Mouse (Mus musculus) spleen, postnatal 36 days (tissue): ENCODE results near the gene Pla2g6.

ENCODE experiments used
- DNase-seq, 2 experiments: peaks; one replicate each; pipeline ENCODE4 v3.0.0; 2022; ENCODE audit warnings: low spot score in 2 of 2, mixed read lengths in 1 of 2

Gene Pla2g6

DNA sequence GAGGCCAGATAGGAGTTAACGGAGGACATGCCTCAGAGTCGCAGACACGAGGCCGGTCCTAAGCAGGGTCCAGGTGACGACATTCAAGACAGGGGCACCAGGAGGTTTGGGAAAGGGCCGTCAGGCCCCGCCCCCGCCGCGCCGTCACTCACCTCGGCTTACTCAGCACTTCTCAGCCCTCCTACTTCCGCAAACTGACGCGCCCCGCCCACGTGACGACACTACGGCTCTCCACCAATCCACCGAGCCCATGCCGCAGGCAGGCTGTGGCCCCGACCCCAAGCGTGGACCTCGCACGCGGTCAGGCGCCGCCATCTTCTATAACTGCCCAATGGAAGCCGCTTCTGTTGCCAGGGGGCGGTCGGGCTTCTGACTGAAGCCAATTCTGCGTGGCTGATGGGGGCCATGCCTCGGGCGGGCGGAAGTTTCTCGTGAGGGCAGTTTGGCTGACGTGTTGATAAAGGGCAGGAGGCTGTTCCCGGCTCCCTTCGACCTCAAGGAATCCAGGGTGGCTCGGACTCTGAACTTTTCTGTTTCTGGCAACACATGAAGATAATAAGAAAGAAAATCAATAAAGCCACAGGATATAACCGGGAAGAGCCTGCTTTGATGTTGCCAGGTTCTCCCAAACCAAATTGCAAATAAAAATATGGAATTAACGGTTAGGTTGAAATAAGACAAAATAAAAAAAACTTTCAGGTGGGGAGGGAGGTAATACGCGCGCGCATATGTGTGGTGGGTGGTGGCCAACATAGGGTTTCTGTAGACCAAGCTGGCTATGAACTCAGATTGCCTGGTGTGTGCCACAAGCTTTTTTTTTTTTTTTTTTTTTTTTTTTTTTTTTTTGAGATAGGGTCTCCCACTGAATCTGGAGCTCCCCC, at the start of gene Pla2g6:
Gene Pla2g6 (minus strand): TSS at position 333 of the 881 bp plus-strand sequence.
- peak; percentile 99 for DNase-seq

DNA sequence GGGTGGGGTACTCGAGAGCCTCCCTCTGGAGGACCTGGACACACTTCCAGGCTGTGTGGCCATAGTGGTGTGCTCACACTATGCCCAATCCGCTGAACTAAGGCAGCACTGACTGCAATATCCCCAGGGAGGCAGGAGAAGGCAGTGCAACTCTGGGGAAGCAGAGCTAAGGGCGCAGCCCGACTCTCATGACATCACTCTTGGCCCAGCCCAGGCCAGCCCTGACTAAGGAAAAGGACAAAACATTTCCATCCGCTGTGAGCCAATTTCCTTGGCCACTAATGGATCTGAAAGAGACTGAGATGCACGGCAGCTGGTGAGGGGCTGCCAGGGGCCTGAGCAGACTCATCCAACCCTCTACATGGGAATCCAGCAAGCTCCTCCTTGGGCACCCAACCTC, 49.5 kb upstream of the Pla2g6 start:
- no peak for DNase-seq

DNA sequence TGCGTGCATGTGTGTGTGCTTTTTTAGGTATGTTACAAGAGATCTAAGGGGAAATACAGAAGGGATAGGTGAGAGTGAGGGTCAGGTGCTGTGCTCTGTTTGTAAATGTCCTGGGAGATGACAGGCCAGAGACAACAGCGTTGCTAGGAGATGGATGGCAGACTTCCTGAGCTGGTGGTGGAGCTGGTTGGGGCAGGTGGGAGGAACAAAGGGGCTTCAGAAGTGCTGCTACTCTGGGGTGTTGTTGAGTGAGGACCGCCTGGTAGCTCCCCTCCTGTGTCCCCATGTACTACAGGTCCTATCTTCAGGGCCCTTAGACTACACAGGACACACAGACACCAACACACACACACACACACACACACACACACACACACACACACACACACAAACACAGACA, 46.6 kb upstream of the Pla2g6 start:
- DNase-seq, result no peak

DNA sequence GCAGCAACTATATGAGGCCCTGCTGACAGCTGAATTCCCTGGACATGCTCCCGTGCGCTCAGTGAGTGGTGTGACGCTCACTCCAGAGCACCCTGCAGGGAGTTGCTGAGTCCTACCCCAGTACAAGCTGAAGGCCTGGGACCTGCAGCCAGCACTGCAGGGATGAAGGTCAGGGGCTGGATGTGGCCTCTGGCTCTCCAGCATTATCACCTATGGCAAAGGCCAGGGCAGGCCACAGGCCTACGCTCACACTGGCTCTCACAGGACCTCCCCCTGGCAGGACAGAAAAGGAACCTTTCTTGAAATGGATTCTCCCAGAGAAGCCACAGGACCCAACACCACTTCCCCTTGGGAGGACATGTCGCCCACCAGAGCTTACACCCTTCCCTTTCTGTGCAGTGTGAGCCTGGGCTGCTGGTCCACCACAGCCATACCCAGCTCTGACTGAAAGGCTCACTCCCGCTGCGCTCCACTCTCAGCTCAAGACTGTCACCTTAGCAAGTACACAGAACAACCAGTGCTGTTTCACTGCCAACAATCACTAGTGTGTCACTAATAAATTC, 42.2 kb upstream of the Pla2g6 start:
- no peak for DNase-seq

DNA sequence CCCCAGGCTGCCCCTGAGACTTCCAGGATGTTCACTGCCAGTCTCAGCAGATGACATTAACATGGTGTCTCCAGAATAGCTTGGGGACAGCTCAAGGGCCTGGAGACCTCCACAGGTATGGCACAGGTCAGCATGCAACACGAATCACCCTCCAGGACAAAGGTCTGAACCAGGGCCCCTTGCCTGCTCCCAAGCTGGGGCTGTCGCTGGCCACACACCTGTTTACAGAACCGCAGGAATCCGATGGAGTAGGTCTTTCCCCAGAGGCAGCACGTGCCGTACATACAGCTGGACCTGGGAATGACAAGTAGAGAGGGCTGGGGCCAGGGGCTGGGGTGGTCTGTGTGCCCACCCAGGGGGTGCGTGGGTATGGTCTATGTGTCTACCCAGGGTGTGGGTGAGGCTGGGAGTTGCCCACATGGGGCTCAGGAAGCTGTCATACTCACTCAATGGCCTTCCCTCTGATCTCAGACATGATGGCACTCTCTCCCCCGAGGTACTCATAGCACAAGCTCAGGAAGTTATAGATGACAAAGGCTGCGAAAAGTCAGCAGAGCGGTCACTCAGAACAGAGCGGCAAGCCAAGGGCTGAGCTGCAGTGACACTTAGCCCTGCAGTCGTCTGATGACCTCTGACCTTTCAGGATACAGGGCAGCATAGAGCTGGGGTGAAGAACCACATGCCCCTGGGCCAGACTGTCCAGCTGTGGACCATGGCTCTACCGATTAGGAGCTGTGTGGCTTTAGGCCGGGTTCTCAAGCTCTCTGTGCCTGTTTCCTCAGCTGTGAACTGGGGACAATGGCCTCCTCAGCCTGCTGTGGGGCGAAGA, 41.5 kb upstream of the Pla2g6 start:
- DNase-seq, result no peak

DNA sequence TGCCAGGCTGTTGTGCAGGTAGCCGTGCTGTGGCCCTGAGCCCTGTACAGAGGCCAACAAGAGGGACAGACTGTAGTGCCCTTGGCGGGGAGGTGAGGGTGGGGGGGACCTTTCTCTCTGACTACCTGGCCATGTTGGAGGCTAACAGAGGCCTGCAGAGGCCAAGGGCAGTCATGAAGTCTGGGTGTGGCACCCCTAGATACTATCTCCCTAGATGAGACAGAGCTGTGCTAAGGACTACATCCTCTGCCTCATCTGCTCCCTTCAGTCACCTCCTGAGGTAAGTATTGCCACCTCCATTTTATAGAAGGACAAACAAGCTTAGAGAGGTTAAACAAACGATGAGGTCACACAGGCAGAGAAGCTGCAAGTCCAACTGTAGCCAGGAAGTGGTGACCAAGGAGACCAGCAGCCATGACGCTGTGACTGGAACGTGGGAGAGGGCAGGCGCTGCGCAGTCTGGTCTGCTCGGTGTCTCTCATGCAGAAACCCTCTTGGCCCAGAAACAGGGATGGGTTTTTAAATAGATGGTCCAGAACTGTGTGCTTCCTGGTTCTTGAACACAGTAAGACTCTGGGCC, 40.8 kb upstream of the Pla2g6 start:
- no peak for DNase-seq

DNA sequence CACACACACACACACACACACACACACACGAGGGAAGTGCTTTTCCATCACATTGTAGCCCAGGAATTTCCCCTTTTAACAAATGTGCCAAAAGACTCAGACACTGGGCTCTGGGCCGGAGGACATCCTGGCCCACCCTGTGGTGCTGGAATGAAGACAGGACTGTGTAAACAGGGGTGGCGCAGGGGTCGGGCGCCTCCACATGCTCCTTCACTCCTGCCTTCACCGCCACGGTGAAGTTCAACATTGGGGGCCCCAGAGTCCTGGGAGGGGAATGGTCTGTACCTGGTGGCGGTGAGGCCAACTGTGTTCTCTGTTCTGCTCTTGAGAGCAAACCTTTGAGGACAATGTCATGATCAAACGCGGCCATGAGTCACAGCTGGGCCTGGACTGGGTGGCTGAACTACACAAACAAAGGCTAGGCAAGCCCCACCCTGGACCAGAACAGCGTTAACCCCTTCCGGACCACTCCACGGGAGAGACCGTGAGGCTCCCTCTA, 40.2 kb upstream of the Pla2g6 start:
- no peak for DNase-seq

DNA sequence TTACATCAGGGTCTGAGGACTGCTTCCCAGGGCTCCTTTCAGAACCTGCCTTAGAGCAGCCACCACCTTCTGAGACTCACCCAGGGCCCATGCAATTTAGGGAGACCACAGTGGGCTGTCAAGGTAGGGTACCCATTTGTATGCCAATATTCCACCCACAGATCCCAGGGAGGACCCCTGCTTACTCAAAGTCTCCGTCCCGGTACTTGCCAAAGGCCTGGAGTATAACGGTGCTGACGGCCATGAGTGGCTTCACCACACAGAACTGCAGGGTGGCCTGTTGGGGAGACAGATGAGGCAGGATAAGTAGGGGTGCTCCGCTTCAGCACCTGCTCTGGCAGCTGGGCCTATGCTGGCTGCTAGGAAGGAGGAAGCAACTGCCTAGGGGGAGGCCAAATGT, 38.2 kb upstream of the Pla2g6 start:
- no peak for DNase-seq

DNA sequence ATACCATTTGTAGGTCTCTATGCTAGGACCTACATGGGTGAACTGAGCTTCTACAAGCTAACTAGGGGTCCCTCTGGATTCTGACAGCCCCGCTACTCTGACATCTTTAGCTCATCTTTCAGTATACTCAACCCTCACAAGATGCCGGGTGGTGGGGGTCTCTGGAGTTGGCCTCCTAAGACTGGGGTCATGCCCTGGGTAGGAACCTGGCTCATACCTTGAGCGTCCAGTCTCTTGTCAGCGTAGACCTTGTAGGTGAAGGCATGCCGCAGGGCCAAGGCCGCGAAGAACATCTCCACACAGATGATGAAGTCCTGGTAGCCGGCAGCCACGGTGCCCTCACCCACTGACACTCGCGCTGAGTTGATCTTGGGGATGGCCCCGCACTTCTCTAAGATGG, 36.9 kb upstream of the Pla2g6 start:
- no peak for DNase-seq

DNA sequence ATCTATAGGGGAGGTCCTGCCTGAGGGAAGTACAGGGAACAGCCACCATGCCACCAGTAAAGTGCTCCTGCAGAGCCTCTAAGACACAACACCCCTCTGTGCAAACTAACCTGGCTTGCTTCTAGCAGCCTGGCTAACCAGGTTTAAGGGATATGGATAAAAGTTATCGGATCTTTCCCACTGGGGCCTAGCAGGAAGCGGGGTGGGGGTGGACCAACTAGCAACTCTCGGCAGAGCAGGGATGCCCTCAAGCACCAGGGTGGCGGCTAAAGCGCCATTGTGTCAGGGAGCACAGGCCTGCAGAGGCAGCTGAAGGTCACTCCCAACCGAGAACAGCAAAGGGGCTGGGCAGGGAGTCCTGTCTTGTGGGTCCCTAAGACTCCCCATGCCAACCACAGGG, 35.9 kb upstream of the Pla2g6 start:
- no peak for DNase-seq

DNA sequence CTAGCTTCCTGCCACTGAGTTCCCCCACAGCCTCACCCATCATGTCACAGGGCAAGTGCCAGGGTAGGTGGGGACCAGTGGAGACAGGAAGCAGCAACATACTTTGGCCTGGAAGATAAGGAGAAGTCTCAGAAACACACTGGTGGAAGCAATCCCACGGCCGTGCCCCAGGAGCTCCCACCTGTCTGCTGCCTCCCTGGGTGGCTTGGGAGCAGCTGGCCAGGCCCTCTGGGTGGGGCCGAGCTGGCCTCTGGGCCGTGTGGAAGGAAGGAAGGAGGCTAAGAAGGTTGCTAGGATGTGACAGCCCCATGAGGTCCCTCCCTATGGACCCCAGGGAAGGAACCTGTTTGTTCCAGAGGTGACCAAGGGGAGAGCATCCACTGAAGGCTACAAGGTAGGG, 32.8 kb upstream of the Pla2g6 start:
- no peak for DNase-seq

DNA sequence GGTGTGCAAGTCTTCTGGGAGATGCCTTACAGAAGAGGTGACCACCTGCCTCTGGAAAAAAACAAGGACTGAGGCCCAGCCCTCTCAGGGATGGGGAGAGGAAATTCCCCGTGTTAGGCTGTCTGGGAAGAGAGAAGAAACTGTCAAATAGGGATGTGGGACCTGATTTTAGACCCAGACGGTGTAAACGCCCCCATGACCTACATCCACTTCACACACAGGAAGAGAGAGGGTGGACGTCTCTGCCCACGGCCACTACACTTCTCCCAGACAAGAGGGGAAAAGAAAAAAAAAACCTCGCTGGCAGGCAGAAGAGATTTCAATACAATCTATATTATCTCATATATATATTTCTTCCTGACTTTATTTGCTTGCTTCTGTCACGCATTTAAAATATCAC, 32.2 kb upstream of the Pla2g6 start:
- no peak for DNase-seq

DNA sequence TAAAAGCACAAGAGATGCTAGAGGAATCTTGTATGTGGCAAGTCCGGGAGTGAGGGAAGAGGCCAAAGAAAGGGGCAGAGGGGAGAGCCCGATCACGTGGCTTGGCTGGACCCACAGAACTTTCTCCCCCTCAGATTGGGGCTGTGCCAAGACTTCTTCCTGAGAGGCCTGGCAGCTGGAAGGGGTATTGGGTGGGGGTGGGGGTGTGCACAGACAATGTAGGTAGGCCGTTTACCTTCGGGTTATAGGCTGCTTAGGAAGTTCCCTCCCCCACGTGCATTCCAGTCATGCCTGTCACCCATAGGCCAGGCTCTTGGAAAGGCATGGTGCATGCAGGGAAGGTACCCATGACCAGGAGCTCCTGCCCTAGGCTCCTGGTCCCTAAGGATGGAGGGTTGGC, 31.8 kb upstream of the Pla2g6 start:
- DNase-seq, result no peak

DNA sequence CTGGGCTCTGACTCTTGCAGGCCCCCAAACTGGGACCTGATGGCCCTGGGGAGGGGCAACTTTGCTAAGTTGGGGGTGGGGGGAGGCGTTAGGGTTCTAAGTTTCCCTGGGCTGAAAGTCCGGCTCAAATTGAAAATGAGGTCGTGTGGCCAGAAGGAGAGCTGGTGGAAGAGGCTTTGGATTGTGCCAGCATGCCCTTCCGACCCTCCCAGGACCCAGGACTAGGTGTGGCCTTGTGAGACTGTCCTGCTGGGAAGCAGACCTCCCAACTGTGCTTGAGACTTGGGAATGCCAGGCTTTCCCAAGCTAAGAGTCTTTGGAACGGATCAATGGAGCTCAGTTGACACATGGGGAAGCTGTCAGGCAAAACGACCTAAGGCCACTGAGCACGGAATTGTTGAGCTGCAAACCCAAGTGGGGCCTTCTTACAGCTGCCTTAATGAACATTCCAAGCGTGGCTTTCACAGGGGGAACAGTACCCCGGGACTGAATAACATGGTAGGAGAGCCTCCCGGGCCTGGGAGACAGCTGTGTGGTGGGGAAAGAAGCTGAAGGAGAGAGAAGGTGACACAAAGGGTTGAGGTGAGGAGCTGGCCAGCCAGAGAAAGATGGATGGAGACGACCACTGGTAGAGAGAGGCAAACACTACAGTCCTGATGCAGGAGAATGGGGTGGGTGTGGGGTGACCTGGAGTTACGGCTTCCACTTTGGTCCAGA, 29.9 kb upstream of the Pla2g6 start:
- DNase-seq, result no peak

DNA sequence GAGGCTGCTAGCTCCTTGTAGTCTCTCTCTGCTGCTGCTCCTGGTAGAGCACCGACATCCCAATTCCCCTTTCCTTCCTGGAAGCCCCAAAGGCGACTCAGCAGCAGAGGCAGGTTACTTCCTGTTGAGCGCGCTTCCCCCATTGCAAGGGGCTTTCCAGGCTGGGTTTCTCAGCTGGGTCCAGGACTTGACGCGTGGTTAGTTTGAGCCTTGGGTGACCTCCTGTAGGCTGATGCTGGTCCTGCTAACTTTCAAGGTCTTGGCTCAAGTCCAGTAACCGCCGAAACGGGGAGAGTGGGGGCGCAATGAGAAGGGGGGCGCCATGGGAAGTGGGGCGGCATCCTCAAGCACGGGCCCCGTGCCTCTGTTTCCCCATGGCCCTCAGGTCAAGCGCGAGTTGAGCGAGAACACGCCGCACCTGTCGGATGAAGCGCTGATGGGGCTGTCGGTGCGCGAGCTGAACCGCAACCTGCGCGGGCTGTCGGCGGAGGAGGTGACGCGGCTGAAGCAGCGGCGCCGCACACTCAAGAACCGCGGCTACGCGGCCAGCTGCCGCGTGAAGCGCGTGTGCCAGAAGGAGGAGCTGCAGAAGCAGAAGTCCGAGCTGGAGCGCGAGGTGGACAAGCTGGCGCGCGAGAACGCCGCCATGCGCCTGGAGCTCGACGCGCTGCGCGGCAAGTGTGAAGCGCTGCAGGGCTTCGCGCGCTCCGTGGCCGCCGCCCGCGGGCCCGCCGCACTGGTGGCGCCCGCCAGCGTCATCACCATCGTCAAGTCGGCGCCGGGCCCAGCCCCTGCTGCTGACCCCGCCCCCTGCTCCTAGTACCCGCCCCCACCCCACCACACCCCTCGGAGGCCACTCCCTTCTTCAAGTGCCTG, 29.1 kb upstream of the Pla2g6 start:
- peak; percentile 48 to 54 for DNase-seq

DNA sequence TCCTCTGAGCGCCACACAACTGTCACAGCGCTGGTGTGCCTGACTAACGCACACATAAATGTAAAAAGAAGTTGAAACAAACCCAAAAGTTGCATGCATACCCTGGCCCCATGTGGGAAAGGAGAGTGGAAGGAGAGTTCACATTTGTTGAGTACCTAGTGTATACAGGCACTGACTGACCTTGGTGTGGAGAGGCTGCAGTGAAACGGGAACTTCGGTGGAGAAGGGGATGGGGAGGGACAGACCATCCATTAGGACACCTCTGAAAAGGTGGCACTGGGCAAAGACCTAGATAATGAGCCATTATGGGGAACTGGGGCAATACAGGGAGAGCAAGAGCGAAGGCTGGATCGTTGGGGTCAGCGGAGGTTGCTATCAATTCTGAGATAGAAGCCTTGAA, 28.3 kb upstream of the Pla2g6 start:
- no peak for DNase-seq

DNA sequence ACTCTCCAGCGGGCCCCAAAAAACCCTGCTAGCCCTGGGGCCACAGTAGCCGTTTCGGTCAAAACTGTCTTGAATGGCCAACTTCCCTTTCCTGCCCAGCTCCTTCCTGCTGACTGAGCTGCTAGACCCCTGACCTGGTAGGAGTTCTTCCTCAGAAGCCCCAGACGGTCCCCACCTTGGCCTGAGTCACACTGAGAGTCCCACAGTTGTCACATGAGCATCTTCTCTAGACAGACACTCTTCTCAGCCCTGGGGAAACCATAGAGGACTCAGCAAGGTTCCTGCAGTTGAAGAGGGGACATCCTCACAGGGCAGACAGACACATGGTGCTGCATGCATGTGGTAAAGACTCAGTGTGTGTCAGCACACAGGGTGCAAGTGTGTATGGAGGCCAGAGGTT, 26.4 kb upstream of the Pla2g6 start:
- no peak for DNase-seq

DNA sequence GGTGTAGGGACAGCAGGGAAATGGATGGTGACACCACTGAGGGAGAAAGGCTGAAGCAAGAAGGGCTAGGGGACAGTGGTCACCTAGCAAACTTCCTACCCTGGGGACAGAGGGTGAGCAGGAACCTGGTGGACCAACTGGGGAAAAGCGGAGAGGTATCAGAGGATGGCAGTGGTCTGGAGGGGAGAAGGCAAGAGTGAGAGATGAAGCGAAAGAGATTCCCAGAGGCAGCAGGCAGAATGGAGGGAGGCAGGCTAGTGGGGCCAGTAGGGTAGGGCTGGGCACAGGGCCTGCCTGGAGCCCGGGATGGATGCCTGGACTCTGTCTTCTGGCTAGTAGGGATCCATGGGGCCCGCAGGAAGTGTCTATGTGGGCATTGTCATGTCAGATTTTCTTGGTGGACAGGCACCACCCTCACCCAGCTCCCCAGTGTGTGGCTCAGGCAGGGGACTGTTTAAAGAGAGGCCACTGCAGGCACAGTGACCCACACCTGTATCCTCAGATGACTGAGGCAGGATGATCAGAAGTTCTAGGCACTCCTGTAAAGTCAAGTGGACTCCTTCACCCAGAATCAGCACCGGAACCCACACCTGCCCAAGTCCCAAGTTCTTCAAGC, 25.6 kb upstream of the Pla2g6 start:
- no peak for DNase-seq

DNA sequence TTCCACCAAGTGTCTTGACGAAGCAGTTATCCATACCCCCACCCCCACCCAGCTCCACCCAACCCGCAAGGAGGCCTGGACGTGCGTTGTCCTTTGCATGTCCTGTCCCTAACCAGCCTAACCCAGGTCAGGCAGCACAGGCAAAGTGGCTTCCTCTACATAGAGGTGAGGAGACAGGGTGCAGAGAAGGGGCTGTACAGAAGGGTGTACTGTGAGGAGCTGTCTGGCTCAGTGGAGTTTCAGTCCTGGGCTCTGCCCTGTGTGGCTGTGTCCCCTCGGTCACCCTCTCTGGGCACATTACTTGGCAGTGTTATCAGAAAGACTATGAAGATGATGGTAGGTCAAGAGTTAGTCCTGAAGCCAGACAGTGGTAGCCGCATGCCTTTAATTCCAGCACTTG, 24.3 kb upstream of the Pla2g6 start:
- no peak for DNase-seq

DNA sequence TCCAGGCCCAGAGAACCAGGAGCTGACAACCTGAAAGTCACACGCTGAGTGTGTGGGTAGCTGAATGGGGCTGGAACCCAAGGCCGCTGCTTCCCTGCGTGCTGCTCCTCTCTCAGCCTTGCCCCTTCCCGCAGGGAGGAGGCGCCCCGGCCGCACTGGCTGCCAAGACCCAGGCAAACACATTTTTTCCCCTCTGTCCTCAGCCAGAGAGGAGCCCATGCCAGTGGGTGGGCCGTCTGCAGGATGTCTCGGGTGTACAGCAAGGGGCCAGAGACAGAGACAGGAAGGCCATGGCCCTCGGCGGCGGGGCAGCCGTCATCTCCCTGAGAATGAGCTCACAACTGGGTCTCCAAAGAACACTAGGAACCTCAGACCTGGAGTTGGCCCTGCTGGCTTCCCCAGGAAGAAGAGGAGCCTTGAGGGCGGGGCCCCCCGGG, 23.2 kb upstream of the Pla2g6 start:
- DNase-seq, result no peak
